Mouse (Mus musculus): ENCODE results near the gene Tbxas1. TPM values are rescaled to one million over a fixed set of nuclear protein-coding genes. Genes with fewer than 3 reads are reported as not detected.

The Tbxas1 gene
- polyA plus RNA-seq, 1 experiment from 2014 or later: 1.7 TPM

GRCm38 (mm10) chr6:38938421-38938820 is 63.2 kb downstream of the Tbxas1 start:
- H3K4me1 ChIP-seq: no peaks in the 10 kb centered on the region
- H3K27ac ChIP-seq: no peak overlapping the region
- WGBS: 64% methylated on average over 6 of the region's 6 CpGs
- no peaks in the 10 kb centered on the region for H3K36me3 ChIP-seq
- H3K9ac ChIP-seq: no peak overlapping the region
- no peak overlapping the region for H3K4me3 ChIP-seq
- no peak overlapping the region for H3K4me2 ChIP-seq (replicated peaks)
- H3K27me3 ChIP-seq: no peaks in the 10 kb centered on the region
- ATAC-seq (ENCODE audit: low FRiP score): no peak
- no peaks in the 10 kb centered on the region for H3K9me3 ChIP-seq (replicated peaks)

- H3K4me1 ChIP-seq: no peaks in the 10 kb centered on the region
- H3K4me3 ChIP-seq: no peak overlapping the region
- H3K9me3 ChIP-seq (replicated peaks): no peaks in the 10 kb centered on the region
- H3K27me3 ChIP-seq: no peaks in the 10 kb centered on the region
- no peak overlapping the region for H3K9ac ChIP-seq
- no peak overlapping the region for H3K4me2 ChIP-seq (replicated peaks)
- no peak overlapping the region for H3K27ac ChIP-seq
- H3K36me3 ChIP-seq: no peaks in the 10 kb centered on the region
- WGBS: 67% methylated on average over 4 of the region's 4 CpGs
- no peak for ATAC-seq (ENCODE audit: low FRiP score)
Observed at GRCm38 (mm10) chr6:38939096-38939495, 63.9 kb downstream of the Tbxas1 start.

GRCm38 (mm10) chr6:38941016-38941415 is 65.8 kb downstream of the Tbxas1 start:
- no peak for ATAC-seq (ENCODE audit: low FRiP score)
- Histone ChIP-seq H3K36me3 (no peaks in the 10 kb centered on the region), H3K4me3 (no peak overlapping the region), H3K27ac (no peak overlapping the region), H3K4me1 (no peaks in the 10 kb centered on the region), H3K4me2 (replicated peaks) (no peak overlapping the region), H3K9me3 (replicated peaks) (no peaks in the 10 kb centered on the region), H3K9ac (no peak overlapping the region), H3K27me3 (no peaks in the 10 kb centered on the region)
- 95% methylated on average over 1 of the region's 1 CpGs for WGBS

- Histone ChIP-seq H3K9ac (no peak overlapping the region), H3K27me3 (no peaks in the 10 kb centered on the region), H3K9me3 (replicated peaks) (no peaks in the 10 kb centered on the region), H3K4me2 (replicated peaks) (no peak overlapping the region), H3K4me3 (no peak overlapping the region), H3K4me1 (no peaks in the 10 kb centered on the region), H3K36me3 (no peaks in the 10 kb centered on the region), H3K27ac (no peak overlapping the region)
- WGBS: 98% methylated on average over 3 of the region's 3 CpGs
- ATAC-seq (ENCODE audit: low FRiP score): no peak
Observed at GRCm38 (mm10) chr6:38942771-38943170, 67.6 kb downstream of the Tbxas1 start.

- H3K9me3 ChIP-seq (replicated peaks): no peaks in the 10 kb centered on the region
- H3K27ac ChIP-seq: no peak overlapping the region
- 96% methylated on average over 8 of the region's 8 CpGs for WGBS
- no peaks in the 10 kb centered on the region for H3K4me1 ChIP-seq
- no peak overlapping the region for H3K4me2 ChIP-seq (replicated peaks)
- no peaks in the 10 kb centered on the region for H3K27me3 ChIP-seq
- H3K4me3 ChIP-seq: no peak overlapping the region
- no peak overlapping the region for H3K9ac ChIP-seq
- no peaks in the 10 kb centered on the region for H3K36me3 ChIP-seq
- no peak for ATAC-seq (ENCODE audit: low FRiP score)
Observed at GRCm38 (mm10) chr6:38944392-38944791, 69.2 kb downstream of the Tbxas1 start.

GRCm38 (mm10) chr6:38944826-38945225 is 69.6 kb downstream of the Tbxas1 start:
- Histone ChIP-seq H3K9ac (no peak overlapping the region), H3K27ac (no peak overlapping the region), H3K4me1 (no peaks in the 10 kb centered on the region), H3K4me3 (no peak overlapping the region), H3K4me2 (replicated peaks) (no peak overlapping the region), H3K27me3 (no peaks in the 10 kb centered on the region), H3K36me3 (no peaks in the 10 kb centered on the region), H3K9me3 (replicated peaks) (no peaks in the 10 kb centered on the region)
- ATAC-seq (ENCODE audit: low FRiP score): no peak
- 87% methylated on average over 7 of the region's 7 CpGs for WGBS

GRCm38 (mm10) chr6:38945681-38946080 is 70.5 kb downstream of the Tbxas1 start:
- H3K27ac ChIP-seq: no peak overlapping the region
- H3K36me3 ChIP-seq: no peaks in the 10 kb centered on the region
- H3K4me2 ChIP-seq (replicated peaks): no peak overlapping the region
- H3K27me3 ChIP-seq: no peaks in the 10 kb centered on the region
- H3K4me1 ChIP-seq: no peaks in the 10 kb centered on the region
- H3K9ac ChIP-seq: no peak overlapping the region
- no peak for ATAC-seq (ENCODE audit: low FRiP score)
- no peaks in the 10 kb centered on the region for H3K9me3 ChIP-seq (replicated peaks)
- 70% methylated on average over 3 of the region's 3 CpGs for WGBS
- no peak overlapping the region for H3K4me3 ChIP-seq

- Histone ChIP-seq H3K4me3 (no peak overlapping the region), H3K36me3 (no peaks in the 10 kb centered on the region), H3K27me3 (no peaks in the 10 kb centered on the region), H3K9ac (no peak overlapping the region), H3K4me2 (replicated peaks) (no peak overlapping the region), H3K27ac (no peak overlapping the region), H3K4me1 (no peaks in the 10 kb centered on the region), H3K9me3 (replicated peaks) (no peaks in the 10 kb centered on the region)
- WGBS: 87% methylated on average over 4 of the region's 4 CpGs
- ATAC-seq (ENCODE audit: low FRiP score): no peak
Observed at GRCm38 (mm10) chr6:38947282-38947681, 72.1 kb downstream of the Tbxas1 start.

- Histone ChIP-seq H3K27ac (no peak overlapping the region), H3K4me1 (no peaks in the 10 kb centered on the region), H3K27me3 (no peaks in the 10 kb centered on the region), H3K9me3 (replicated peaks) (no peaks in the 10 kb centered on the region), H3K4me2 (replicated peaks) (no peak overlapping the region), H3K4me3 (no peak overlapping the region), H3K36me3 (no peaks in the 10 kb centered on the region), H3K9ac (no peak overlapping the region)
- ATAC-seq (ENCODE audit: low FRiP score): no peak
- 71% methylated on average over 5 of the region's 5 CpGs for WGBS
Observed at GRCm38 (mm10) chr6:38949683-38950161, 74.5 kb downstream of the Tbxas1 start.

GRCm38 (mm10) chr6:38950341-38950740 is 75.1 kb downstream of the Tbxas1 start:
- ATAC-seq (ENCODE audit: low FRiP score): no peak
- Histone ChIP-seq H3K4me2 (replicated peaks) (no peak overlapping the region), H3K9me3 (replicated peaks) (no peaks in the 10 kb centered on the region), H3K27ac (no peak overlapping the region), H3K9ac (no peak overlapping the region), H3K36me3 (no peaks in the 10 kb centered on the region), H3K4me1 (no peaks in the 10 kb centered on the region), H3K4me3 (no peak overlapping the region), H3K27me3 (no peaks in the 10 kb centered on the region)
- 76% methylated on average over 4 of the region's 4 CpGs for WGBS

GRCm38 (mm10) chr6:38950838-38951237 is 75.6 kb downstream of the Tbxas1 start:
- Histone ChIP-seq H3K4me2 (replicated peaks) (no peak overlapping the region), H3K4me3 (no peak overlapping the region), H3K27ac (no peak overlapping the region), H3K9ac (no peak overlapping the region), H3K27me3 (no peaks in the 10 kb centered on the region), H3K36me3 (no peaks in the 10 kb centered on the region), H3K4me1 (no peaks in the 10 kb centered on the region), H3K9me3 (replicated peaks) (no peaks in the 10 kb centered on the region)
- WGBS: 63% methylated on average over 3 of the region's 3 CpGs
- ATAC-seq (ENCODE audit: low FRiP score): no peak

- no peaks in the 10 kb centered on the region for H3K9me3 ChIP-seq (replicated peaks)
- no peak overlapping the region for H3K27ac ChIP-seq
- H3K27me3 ChIP-seq: no peaks in the 10 kb centered on the region
- H3K4me1 ChIP-seq: 0 out of 2 replicates have a peak, but pooled peaks cover 2% of the 10 kb centered on the region
- WGBS: 80% methylated on average over 2 of the region's 2 CpGs
- no peak overlapping the region for H3K9ac ChIP-seq
- no peak for ATAC-seq (ENCODE audit: low FRiP score)
- H3K36me3 ChIP-seq: no peaks in the 10 kb centered on the region
- H3K4me2 ChIP-seq (replicated peaks): no peak overlapping the region
- H3K4me3 ChIP-seq: no peak overlapping the region
Observed at GRCm38 (mm10) chr6:38956641-38957040, 81.4 kb downstream of the Tbxas1 start.

- no peak overlapping the region for H3K4me2 ChIP-seq (replicated peaks)
- no peak overlapping the region for H3K9ac ChIP-seq
- 0 out of 2 replicates have a peak, but pooled peaks cover 2% of the 10 kb centered on the region for H3K4me1 ChIP-seq
- no peaks in the 10 kb centered on the region for H3K9me3 ChIP-seq (replicated peaks)
- no peaks in the 10 kb centered on the region for H3K27me3 ChIP-seq
- no peaks in the 10 kb centered on the region for H3K36me3 ChIP-seq
- ATAC-seq (ENCODE audit: low FRiP score): no peak
- WGBS: 83% methylated on average over 5 of the region's 5 CpGs
- H3K27ac ChIP-seq: no peak overlapping the region
- H3K4me3 ChIP-seq: no peak overlapping the region
Observed at GRCm38 (mm10) chr6:38957246-38957645, 82.0 kb downstream of the Tbxas1 start.
